Mouse (Mus musculus) lung, embryonic 15.5 days (tissue): ENCODE results near the gene Nsun5. TPM values are rescaled to one million over a fixed set of nuclear protein-coding genes. Genes with fewer than 3 reads are reported as not detected.

ENCODE experiments used
- ATAC-seq: fragments of 200-750 bp; cut with Nextera tagmentation; 2 replicates; pipeline ENCODE4 v1.8.0; 2017; ENCODE audit warnings: moderate number of reproducible peaks, borderline replicate concordance; ENCODE audit not compliant: low FRiP score, low TSS enrichment; ENCODE audit errors: extremely low read depth
- H3K27ac ChIP-seq: fragments of 300-500 bp; sonication (generic); 2 replicates; pipeline ENCODE4 v1.5.1; 2015; ENCODE audit warnings: moderate library complexity, mild to moderate bottlenecking, inconsistent platforms
- H3K27me3 ChIP-seq: fragments of 300-500 bp; sonication (generic); 2 replicates; pipeline ENCODE4 v1.6.1; 2015; ENCODE audit warnings: inconsistent platforms
- H3K36me3 ChIP-seq: fragments of 300-500 bp; sonication (generic); 2 replicates; pipeline ENCODE4 v1.6.1; 2015; ENCODE audit warnings: inconsistent platforms
- H3K4me1 ChIP-seq: fragments of 300-500 bp; sonication (generic); 2 replicates; pipeline ENCODE4 v1.6.1; 2015; ENCODE audit warnings: inconsistent platforms
- H3K4me2 ChIP-seq: fragments of 300-500 bp; sonication (generic); 2 replicates; pipeline ENCODE4 v1.6.1; 2015; ENCODE audit warnings: inconsistent platforms, mild to moderate bottlenecking, moderate library complexity
- H3K4me3 ChIP-seq: fragments of 300-500 bp; sonication (generic); 2 replicates; pipeline ENCODE4 v1.5.1; 2015; ENCODE audit warnings: mild to moderate bottlenecking, inconsistent platforms
- H3K9ac ChIP-seq: fragments of 300-500 bp; sonication (generic); 2 replicates; pipeline ENCODE4 v1.6.1; 2015; ENCODE audit warnings: inconsistent platforms
- H3K9me3 ChIP-seq: fragments of 300-500 bp; sonication (generic); 2 replicates; pipeline ENCODE4 v1.6.1; 2016; ENCODE audit warnings: inconsistent platforms
- WGBS: fragments of 180-500 bp; shearing (Covaris S2); methylation state at CpG from one replicate; pipeline ENCODE4 v1.1.7; 2015; 5-methylcytosine and 5-hydroxymethylcytosine counted together
- microRNA-seq: library from miRNA; unstranded; fragments of <30 nt; microRNA quantifications from one replicate; pipeline ENCODE4, GENCODE M21; 2016
- polyA plus RNA-seq: library from polyadenylated mRNA; unstranded; fragments of >200 nt; fragmentation: Nextera tagmentation; extraction: Ambion mirVana; gene quantifications from 2 replicates; pipeline ENCODE4 v1.2.1, GENCODE M21; 2015

The Nsun5 gene
- polyA plus RNA-seq, 1 experiment from 2014 or later = 37.5 TPM

- H3K4me1 ChIP-seq = no peaks in the 10 kb centered on the region
- peaks cover 31% of the 10 kb centered on the region for H3K36me3 ChIP-seq
- no peak overlapping the region for H3K9ac ChIP-seq
- no peak overlapping the region for H3K4me2 ChIP-seq
- no peak overlapping the region for H3K27ac ChIP-seq
- ATAC-seq = no peak
- no peak overlapping the region for H3K4me3 ChIP-seq
- H3K27me3 ChIP-seq = no peaks in the 10 kb centered on the region
- 88% methylated on average over 9 of the region's 9 CpGs for WGBS
- H3K9me3 ChIP-seq = no peaks in the 10 kb centered on the region
These were observed 40.5 kb downstream of the Nsun5 start for GRCm38 (mm10) chr5:135410266-135410665.

Small RNA genes within 50 kb of the gene (microRNA-seq; reads per million reads assigned to microRNA genes)
- 0.56 reads per million for gene Mir7033

Other genes starting within 250 kb of the Nsun5 start
- gene Tbl2, start 220.3 kb upstream of the Nsun5 start, polyA plus RNA-seq = 21.4 and 21.7 TPM in 2 replicates
- gene Bcl7b, start 201.7 kb upstream of the Nsun5 start, polyA plus RNA-seq = 48.7 and 49.2 TPM in 2 replicates
- gene Baz1b, start 182.7 kb upstream of the Nsun5 start, polyA plus RNA-seq = 47.5 and 47.9 TPM in 2 replicates
- 0.61 and 1.1 TPM in 2 replicates for gene Fzd9, start 118.7 kb upstream of the Nsun5 start, polyA plus RNA-seq
- gene Fkbp6, start 19.9 kb upstream of the Nsun5 start, polyA plus RNA-seq = not detected in 2 replicates
- gene Trim50, start 16.7 kb upstream of the Nsun5 start, polyA plus RNA-seq = not detected in 2 replicates
- 12.4 and 12.8 TPM in 2 replicates for gene Pom121, start 24.6 kb downstream of the Nsun5 start, polyA plus RNA-seq
- gene Hip1, start 175.2 kb downstream of the Nsun5 start, polyA plus RNA-seq = 30.6 and 33.7 TPM in 2 replicates
- not detected in 2 replicates for gene Ccl26, start 193.6 kb downstream of the Nsun5 start, polyA plus RNA-seq
- gene Ccl24, start 203.1 kb downstream of the Nsun5 start, polyA plus RNA-seq = 1.9 and 4.0 TPM in 2 replicates